Mouse (Mus musculus): ENCODE results near the gene Col24a1.

- TF ChIP-seq CTCF (IDR thresholded peaks at IDR 0.05; ENCODE audit: insufficient read depth, low read depth, low read length), result no peak
- no peak for TF ChIP-seq POLR2A (IDR thresholded peaks at IDR 0.05; ENCODE audit: insufficient read depth, low read depth, low read length)
Observed at GRCm38 (mm10) chr3:145478446-145478845, 186.2 kb downstream of the Col24a1 start.
